Mouse (Mus musculus): Measurements from ENCODE around the gene Hacd3. TPM values are rescaled to one million over a fixed set of nuclear protein-coding genes. Genes with fewer than 3 reads are reported as not detected.

Gene Hacd3
- polyA plus RNA-seq, 1 experiment: 5.0 TPM

- no peak for TF ChIP-seq GATA1 (IDR thresholded peaks at IDR 0.05; ENCODE audit: low read length)
Observed at GRCm38 (mm10) chr9:64939281-64939680, 82.2 kb downstream of the Hacd3 start.

GRCm38 (mm10) chr9:64938535-64938934 lies 83.0 kb downstream of the Hacd3 start:
- TF ChIP-seq GATA1 (IDR thresholded peaks at IDR 0.05; ENCODE audit: low read length): no peak

- no peak for TF ChIP-seq GATA1 (IDR thresholded peaks at IDR 0.05; ENCODE audit: low read length)
Observed at GRCm38 (mm10) chr9:64937491-64937890, 84.0 kb downstream of the Hacd3 start.

Other genes starting within 250 kb of the Hacd3 start
- gene Dennd4a, start 210.4 kb downstream of the Hacd3 start, polyA plus RNA-seq (2012): 13.6 and 19.1 TPM in 2 replicates
- 0.01 TPM in 1 of 2 replicates, not detected in the other for gene Slc24a1, start 70.1 kb downstream of the Hacd3 start, polyA plus RNA-seq (2012)
- 37.6 and 48.5 TPM in 2 replicates for gene Ints14, start 60.8 kb downstream of the Hacd3 start, polyA plus RNA-seq (2012)
- 11.3 and 14.5 TPM in 2 replicates for gene Dpp8, start 10.7 kb upstream of the Hacd3 start, polyA plus RNA-seq (2012)
- 0.01 TPM in 1 of 2 replicates, not detected in the other for gene Igdcc4, start 79.8 kb upstream of the Hacd3 start, polyA plus RNA-seq (2012)
- not detected in 2 replicates for gene Igdcc3, start 119.5 kb upstream of the Hacd3 start, polyA plus RNA-seq (2012)
- gene Parp16, start 173.7 kb upstream of the Hacd3 start, polyA plus RNA-seq (2012): 10.1 and 14.4 TPM in 2 replicates
- not detected in 2 replicates for gene Cilp, start 243.5 kb upstream of the Hacd3 start, polyA plus RNA-seq (2012)